Mouse (Mus musculus) intestine, postnatal 0 days (tissue): ENCODE results near the gene Mlxipl. TPM values are rescaled to one million over a fixed set of nuclear protein-coding genes. Genes with fewer than 3 reads are reported as not detected.

Experiments used
- ATAC-seq: fragments of 200-750 bp; cut with Nextera tagmentation; 2 replicates; pipeline ENCODE4 v1.8.0; 2017; ENCODE audit warnings: mild to moderate bottlenecking, moderate TSS enrichment, moderate library complexity
- H3K27ac ChIP-seq: fragments of 300-500 bp; sonication (generic); 2 replicates; pipeline ENCODE4 v1.5.1; 2014; ENCODE audit warnings: mild to moderate bottlenecking, low read depth, low read length, moderate library complexity
- H3K27me3 ChIP-seq: fragments of 300-500 bp; sonication (generic); replicated peaks from 2 replicates; pipeline ENCODE4 v1.6.1; 2014; ENCODE audit warnings: low read length, mixed read lengths; ENCODE audit not compliant: control insufficient read depth, insufficient read depth
- H3K36me3 ChIP-seq: fragments of 300-500 bp; sonication (generic); 2 replicates; pipeline ENCODE4 v1.6.1; 2014; ENCODE audit warnings: mild to moderate bottlenecking, moderate library complexity; ENCODE audit not compliant: control insufficient read depth, insufficient read depth
- H3K4me1 ChIP-seq: fragments of 300-500 bp; sonication (generic); replicated peaks from 2 replicates; pipeline ENCODE4 v1.6.1; 2014; ENCODE audit warnings: antibody characterized with exemption, low read length, mixed read lengths; ENCODE audit not compliant: control insufficient read depth, insufficient read depth
- H3K4me2 ChIP-seq: fragments of 300-500 bp; sonication (generic); replicated peaks from 2 replicates; pipeline ENCODE4 v1.6.1; 2014; ENCODE audit warnings: low read depth, mild to moderate bottlenecking, moderate library complexity
- H3K4me3 ChIP-seq: fragments of 300-500 bp; sonication (generic); 2 replicates; pipeline ENCODE4 v1.5.1; 2014; ENCODE audit warnings: low read depth, low read length
- H3K9ac ChIP-seq: fragments of 300-500 bp; sonication (generic); 2 replicates; pipeline ENCODE4 v1.6.1; 2014; ENCODE audit warnings: mild to moderate bottlenecking, low read depth, low read length
- H3K9me3 ChIP-seq: fragments of 300-500 bp; sonication (generic); 2 replicates; pipeline ENCODE4 v1.6.1; 2016; ENCODE audit warnings: mixed run types; ENCODE audit not compliant: control insufficient read depth
- CTCF ChIP-seq: sonication (generic); IDR thresholded peaks from 2 replicates; pipeline ENCODE4 v1.5.1; 2016; ENCODE audit warnings: low read depth, mild to moderate bottlenecking, control low read depth, antibody characterized with exemption, moderate library complexity
- WGBS: fragments of 180-500 bp; shearing (Covaris S2); extraction: QIAGEN DNeasy Blood & Tissue Kit; methylation state at CpG from one replicate; pipeline ENCODE4 v1.1.7; 2014; 5-methylcytosine and 5-hydroxymethylcytosine counted together
- polyA plus RNA-seq: library from polyadenylated mRNA; unstranded; fragments of >200 nt; fragmentation: Nextera tagmentation; extraction: Ambion mirVana; gene quantifications from 2 replicates; pipeline ENCODE4 v1.2.1, GENCODE M21; 2015

Mlxipl gene
- polyA plus RNA-seq, 1 experiment from 2014 or later, result 13.7 TPM

- 96% methylated on average over 2 of the region's 2 CpGs for WGBS
- Histone ChIP-seq H3K4me1 (no peaks in the 10 kb centered on the region), H3K27ac (no peak overlapping the region), H3K4me3 (no peak overlapping the region), H3K4me2 (no peak overlapping the region), H3K9ac (no peak overlapping the region), H3K9me3 (no peaks in the 10 kb centered on the region), H3K27me3 (no peaks in the 10 kb centered on the region), H3K36me3 (peaks cover 4% of the 10 kb centered on the region; the same call in 1 of the 2 replicates)
- TF ChIP-seq CTCF, result no peak
- no peak for ATAC-seq
Measured at GRCm38 (mm10) chr5:135072061-135072460, 17.6 kb upstream of the Mlxipl start.

DNA sequence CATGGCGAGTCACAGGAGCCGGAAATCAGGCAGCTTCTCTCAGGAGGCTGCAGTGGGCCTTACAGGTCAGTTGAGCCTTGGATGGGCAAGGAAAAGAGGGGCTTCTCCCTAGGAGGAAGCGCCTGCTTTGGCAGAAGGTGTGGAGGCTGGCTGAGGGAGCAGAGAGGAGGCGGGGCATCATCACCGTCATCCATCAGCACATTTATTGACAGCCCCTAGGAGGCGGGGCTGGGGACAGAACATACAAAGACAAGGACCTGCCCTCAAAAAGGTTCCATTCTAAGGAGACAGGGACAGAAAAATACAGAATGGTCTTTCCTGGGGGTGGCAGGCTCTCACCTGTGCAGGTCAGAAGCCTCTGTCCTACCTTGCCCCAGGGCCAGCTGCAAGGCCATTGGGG lies 17.0 kb upstream of the Mlxipl start:
- no peaks in the 10 kb centered on the region for H3K4me1 ChIP-seq
- no peak overlapping the region for H3K27ac ChIP-seq
- WGBS, result 72% methylated on average over 6 of the region's 6 CpGs
- H3K9me3 ChIP-seq, result no peaks in the 10 kb centered on the region
- no peak overlapping the region for H3K9ac ChIP-seq
- ATAC-seq, result no peak
- H3K36me3 ChIP-seq, result no peaks in the 10 kb centered on the region
- H3K27me3 ChIP-seq, result no peaks in the 10 kb centered on the region
- no peak overlapping the region for H3K4me2 ChIP-seq
- no peak overlapping the region for H3K4me3 ChIP-seq
- no peak for TF ChIP-seq CTCF

DNA sequence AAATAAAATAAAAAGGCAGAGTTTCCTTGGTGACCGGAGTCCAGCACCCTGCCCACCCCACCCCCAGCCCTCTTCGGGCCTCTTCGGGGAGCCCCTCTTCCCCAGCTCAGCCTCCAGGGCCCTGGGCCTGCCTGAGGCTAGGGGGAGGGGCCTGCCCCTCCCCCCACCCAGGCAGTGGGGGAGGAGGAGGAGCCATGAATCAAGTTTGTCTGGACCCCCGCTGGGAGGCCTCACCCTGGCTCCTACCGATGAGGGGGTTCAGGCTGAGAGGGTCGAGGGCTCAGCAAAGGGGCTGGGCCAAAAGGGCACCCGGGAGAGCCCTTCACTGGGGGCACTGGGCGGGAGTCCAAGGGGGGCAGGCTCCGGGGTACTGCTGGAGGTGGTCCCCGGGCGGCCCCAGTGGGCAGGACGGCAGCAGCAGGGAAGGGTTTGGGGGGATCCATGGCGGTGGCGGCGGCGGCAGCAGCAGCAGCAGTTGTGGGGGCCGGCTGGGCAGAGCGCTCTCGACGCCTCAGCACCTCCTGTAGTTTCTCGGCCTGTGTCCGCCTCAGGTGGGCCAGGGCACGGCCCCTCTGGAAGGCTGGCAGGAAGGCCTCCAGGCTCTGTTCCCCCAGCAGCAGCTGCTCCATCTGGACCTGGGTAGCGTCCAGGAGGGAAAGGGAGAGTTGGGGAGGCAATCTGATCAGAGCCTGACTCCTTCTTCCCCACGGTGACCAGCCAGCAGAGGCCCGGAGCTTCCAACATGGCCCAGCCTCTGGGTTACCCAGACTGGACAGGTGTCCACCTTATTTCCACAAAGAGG lies 16.1 kb upstream of the Mlxipl start:
- Histone ChIP-seq H3K9me3 (no peaks in the 10 kb centered on the region), H3K27me3 (no peaks in the 10 kb centered on the region), H3K36me3 (no peaks in the 10 kb centered on the region), H3K27ac (no peak overlapping the region), H3K4me2 (no peak overlapping the region), H3K9ac (no peak overlapping the region), H3K4me1 (no peaks in the 10 kb centered on the region), H3K4me3 (no peak overlapping the region)
- ATAC-seq, result no peak
- 46% methylated on average over 25 of the region's 26 CpGs for WGBS
- no peak for TF ChIP-seq CTCF

DNA sequence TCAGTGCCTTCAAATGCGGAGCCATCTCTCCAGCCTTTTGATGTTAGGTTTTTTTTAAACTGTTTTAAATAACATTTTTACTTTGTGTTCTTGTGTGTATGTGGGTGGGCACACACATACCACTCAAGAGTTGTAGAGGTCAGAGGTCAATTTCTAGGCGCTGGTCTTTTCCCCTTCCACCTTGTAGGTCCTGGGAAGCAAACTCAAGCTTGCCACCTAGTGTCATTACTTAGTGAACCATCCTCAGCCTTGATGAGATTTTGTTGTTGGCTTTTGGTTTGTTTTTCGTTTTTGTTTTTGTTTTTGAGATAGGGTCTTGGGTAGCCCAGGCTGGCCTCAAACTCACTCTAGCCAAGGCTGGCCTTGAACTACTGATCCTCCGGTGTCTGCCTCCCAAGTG lies 14.0 kb upstream of the Mlxipl start:
- 67% methylated on average over 4 of the region's 4 CpGs for WGBS
- H3K36me3 ChIP-seq, result no peaks in the 10 kb centered on the region
- peak; percentile 49 for TF ChIP-seq CTCF

DNA sequence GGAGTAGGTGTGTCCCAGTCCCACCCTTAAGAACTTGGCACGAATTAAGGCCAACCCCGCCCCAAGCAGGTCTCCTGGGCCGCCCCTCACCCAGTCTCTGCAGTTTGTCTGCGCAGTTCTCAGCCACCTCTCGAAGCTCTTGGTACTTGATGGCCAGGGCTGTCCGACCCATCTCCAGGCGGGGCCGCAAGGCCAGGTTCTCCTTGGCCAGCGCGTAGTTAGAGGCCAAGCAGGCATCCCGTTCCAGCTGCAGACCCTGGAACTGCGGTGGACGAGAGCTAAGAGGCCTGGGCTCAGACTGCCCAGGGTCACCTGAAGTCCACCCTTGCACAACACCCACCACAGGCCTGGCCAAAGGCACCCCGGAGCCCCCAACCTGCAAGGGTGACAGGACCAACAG lies 13.3 kb upstream of the Mlxipl start:
- no peaks in the 10 kb centered on the region for H3K27me3 ChIP-seq
- H3K27ac ChIP-seq, result no peak overlapping the region
- no peak overlapping the region for H3K9ac ChIP-seq
- no peaks in the 10 kb centered on the region for H3K36me3 ChIP-seq
- no peaks in the 10 kb centered on the region for H3K4me1 ChIP-seq
- no peak overlapping the region for H3K4me3 ChIP-seq
- ATAC-seq, result no peak
- no peak overlapping the region; the same call in 1 of the 2 replicates for H3K4me2 ChIP-seq
- no peaks in the 10 kb centered on the region for H3K9me3 ChIP-seq
- 74% methylated on average over 14 of the region's 14 CpGs for WGBS
- TF ChIP-seq CTCF, result no peak

More for the DNA sequence above, 14.0 kb upstream of the Mlxipl start:
- no peak overlapping the region for H3K4me2 ChIP-seq
- no peaks in the 10 kb centered on the region for H3K9me3 ChIP-seq
- H3K27ac ChIP-seq, result no peak overlapping the region
- ATAC-seq, result no peak
- no peak overlapping the region for H3K4me3 ChIP-seq
- H3K4me1 ChIP-seq, result no peaks in the 10 kb centered on the region
- no peak overlapping the region for H3K9ac ChIP-seq
- no peaks in the 10 kb centered on the region for H3K27me3 ChIP-seq

- H3K4me3 ChIP-seq, result peak overlapping the region; percentile 79
- H3K9me3 ChIP-seq, result no peaks in the 10 kb centered on the region
- WGBS, result 27% methylated on average over 14 of the region's 14 CpGs
- ATAC-seq, result no peak
- no peak for TF ChIP-seq CTCF
- H3K9ac ChIP-seq, result peak overlapping the region; percentile 85; the same call in 1 of the 2 replicates
- H3K4me1 ChIP-seq, result no peaks in the 10 kb centered on the region
- H3K27me3 ChIP-seq, result no peaks in the 10 kb centered on the region
- peak overlapping the region; percentile 98 for H3K4me2 ChIP-seq
- no peaks in the 10 kb centered on the region for H3K36me3 ChIP-seq
- H3K27ac ChIP-seq, result no peak overlapping the region
Measured at GRCm38 (mm10) chr5:135076931-135077505, 12.7 kb upstream of the Mlxipl start.
